Mouse (Mus musculus) cerebellum, adult 18-20 months (tissue): ENCODE results near the gene Mfsd2a.

ENCODE experiments used
- DNase-seq, 2 experiments: peaks; one replicate each; pipeline ENCODE4 v3.0.0; 2021

Gene Mfsd2a

DNA sequence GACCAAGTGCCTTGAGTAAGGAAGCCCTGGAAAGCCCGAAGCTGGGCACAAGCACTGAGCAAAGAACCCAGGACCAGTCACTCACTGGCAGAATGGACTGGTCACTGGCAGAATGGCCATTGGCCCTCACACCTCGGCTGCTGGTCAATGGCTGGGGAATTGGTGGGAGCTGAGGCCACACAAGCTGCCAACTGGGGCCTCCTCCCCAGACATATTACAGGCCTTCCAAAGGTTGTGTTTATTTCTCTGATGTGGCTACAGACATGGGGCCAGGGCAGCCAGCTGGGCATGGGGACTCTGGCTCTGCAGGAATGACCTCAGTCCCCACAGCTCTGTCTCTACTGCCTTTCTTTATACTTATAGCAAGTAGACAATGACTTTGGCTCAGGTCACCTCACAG lies 17.9 kb upstream of the Mfsd2a start:
- DNase-seq: no peak

DNA sequence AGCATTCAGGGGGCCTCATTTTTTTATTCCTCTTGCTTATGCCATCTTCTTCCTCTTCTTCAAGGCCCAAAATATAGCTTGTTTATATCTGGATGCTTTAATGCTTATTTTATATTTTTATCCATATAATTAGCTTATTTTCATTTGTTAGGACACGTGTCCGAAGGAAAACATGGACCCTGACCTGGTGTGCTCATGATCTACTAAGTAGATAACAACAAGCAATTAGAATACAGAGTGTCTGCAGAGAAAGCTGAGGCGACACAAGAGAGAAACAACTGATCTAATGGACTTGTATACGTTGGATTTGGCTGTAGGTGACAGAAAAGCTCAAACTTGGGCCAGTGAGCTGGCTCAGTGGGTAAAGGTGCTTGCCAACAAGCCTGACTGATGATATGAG lies 15.9 kb upstream of the Mfsd2a start:
- no peak for DNase-seq

DNA sequence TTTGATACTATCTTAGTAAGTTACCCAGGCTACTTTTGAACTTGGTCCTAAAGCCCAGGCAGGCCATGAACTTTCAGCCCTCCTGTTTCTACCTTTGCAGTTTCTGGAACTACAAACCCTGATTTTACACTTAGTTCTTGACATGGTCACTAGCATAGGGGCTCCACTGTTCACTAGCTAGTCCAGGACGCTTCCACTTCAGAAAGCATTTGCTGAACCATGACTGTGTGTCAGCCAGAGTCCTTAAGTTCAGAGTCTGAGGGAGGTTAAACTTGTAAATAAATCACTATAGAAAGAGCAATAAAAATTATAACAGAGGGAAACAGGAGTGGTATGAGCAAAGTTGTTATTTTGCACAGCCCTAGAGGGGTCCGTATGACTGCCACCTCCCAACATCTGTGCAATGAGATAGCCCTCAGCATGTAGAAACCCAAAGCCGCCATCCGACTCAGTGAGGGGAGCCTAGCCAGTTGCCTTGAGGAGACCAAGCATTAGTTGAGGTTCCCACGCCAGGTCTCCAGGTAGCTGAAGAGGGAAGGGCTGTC lies 14.1 kb upstream of the Mfsd2a start:
- no peak for DNase-seq

DNA sequence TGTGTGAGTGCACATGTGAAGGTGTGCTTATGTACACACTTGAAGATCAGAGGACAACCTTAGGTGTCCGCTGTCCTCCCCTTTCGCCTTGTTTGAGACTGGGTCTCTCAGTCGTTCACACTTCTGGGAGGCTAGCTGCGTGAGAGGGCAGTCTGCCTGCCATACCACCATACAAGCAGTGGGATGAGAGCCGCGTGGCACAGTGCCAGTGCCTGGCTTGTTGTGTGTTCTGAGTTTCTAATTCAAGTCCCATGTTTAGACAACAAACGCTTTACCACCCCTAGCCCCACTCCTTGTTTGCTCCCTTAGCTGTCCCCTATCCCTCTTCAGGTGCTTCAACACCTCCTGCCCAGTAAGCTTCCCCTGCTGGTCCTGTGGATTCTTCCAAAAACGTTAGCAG lies 11.1 kb upstream of the Mfsd2a start:
- DNase-seq: no peak

DNA sequence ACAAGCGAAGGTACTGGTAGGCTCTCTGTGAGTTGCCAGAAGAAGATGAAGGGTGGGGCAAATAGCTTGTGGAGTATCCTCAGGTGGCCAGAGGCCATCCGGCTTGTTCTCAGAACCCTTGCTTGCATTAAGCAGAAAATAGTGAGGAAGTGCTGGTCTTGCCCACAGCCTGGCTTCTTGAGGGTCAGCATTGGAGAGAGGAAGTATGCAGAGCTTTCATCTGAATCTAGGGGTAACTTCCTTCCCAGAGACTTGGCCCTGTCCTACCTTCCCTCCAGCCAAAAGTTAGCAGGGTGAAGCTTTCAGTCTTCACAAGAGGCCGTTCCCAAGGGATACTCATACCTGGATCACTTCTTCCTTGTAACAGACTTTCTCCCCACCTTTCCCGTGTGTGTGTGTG lies 10.7 kb upstream of the Mfsd2a start:
- DNase-seq: no peak

- DNase-seq: no peak
Measured at GRCm38 (mm10) chr4:122971191-122971590, 10.2 kb upstream of the Mfsd2a start.

DNA sequence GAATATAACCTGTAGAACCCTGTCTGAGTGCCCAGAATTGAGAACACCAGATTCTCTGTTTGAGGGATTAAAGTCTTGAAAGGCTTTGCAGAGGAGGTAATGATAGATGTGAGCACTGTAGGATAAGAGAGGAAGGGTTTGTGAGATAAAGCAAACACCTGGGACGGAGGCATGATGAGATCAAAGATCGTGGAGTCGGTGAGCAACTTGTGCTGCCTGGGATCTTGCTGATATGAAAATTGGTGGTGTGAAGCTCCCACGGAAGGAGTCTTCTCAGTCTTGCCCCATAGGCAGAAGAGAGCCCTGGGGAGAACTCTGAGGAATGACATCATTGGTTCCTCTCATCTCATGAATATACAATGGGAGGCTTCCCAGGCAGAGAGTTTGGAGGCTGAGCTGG lies 7.1 kb upstream of the Mfsd2a start:
- no peak for DNase-seq

DNA sequence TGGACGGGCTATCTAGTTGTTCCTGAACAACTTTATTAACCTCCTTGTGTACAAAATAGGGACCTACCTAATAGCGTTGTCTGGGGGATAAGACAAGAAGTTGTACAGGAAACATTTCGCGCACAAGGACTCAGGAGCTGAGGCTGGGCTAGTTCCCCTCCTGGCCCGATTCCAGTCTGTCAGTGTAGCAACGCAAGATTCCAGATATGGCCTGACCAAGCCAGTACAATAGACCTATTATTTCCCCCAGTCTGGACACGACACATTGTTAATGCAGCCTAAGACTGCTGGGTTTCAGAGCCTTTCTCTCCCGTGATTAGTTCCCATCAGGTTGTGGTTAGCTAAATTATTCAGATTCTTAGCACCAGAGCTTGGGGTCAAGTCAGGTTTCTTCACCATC lies 1.8 kb upstream of the Mfsd2a start:
- no peak for DNase-seq

GRCm38 (mm10) chr4:122961589-122961988 lies 601 bp upstream of the Mfsd2a start:
- DNase-seq: no peak

DNA sequence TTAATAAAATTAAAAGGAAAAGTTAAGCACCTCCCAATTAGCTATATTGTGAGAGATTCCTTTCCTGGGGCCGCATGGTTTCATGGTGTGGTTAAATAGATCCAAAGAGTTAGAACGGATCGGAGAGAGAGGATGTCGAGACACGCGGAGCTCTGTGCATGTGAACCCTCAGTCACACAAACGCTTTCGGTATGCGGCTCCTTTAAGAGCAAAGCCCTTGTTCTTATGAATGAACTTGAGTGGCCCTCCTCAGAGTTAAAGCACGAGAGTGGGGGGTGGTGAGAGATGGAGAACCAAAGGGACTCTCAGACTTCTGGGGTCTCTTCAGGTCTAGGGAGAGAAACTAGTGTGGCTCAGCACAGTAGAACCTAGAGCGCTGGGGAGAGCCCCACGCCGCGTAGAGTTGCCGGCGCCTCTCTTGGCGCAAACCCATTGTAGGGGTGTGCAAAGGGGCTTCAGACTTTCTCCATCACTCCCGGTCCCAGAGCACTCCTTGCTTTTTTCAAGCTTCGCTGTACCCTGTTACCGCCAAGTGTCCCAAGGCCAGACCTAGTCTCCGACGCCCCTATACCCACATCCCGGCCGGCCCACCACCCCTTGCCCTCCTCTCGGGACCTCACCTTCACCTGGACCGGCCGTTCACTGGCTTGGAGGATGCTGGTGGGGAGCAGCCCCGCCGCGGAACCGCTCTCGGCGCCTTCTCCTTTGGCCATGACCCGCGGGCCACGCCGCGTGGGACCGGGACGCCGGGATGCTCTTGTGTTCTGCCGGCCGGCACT lies 478 bp downstream of the Mfsd2a start:
- DNase-seq: peak in 1 of 2 experiments; percentile 12

DNA sequence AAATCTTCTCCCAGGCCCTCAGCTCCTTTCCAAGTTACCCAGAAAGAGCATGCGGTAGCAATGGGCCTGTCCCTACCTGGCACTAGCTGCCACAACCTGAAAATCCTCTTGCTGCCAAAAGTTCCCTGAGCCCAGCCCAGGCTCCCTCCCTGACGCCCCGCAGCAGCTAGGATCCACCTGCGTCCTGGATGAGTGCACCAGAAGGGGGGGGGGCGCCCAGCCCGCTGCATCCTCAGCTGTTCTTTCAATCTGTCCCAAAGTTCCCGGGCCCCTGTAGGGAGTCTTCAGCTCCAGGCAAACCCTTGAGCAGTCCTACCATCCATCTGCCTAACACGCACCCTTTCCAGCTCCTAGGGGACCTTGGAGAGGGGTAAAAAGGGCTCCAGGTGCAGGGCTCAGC lies 1.2 kb downstream of the Mfsd2a start:
- DNase-seq: no peak

DNA sequence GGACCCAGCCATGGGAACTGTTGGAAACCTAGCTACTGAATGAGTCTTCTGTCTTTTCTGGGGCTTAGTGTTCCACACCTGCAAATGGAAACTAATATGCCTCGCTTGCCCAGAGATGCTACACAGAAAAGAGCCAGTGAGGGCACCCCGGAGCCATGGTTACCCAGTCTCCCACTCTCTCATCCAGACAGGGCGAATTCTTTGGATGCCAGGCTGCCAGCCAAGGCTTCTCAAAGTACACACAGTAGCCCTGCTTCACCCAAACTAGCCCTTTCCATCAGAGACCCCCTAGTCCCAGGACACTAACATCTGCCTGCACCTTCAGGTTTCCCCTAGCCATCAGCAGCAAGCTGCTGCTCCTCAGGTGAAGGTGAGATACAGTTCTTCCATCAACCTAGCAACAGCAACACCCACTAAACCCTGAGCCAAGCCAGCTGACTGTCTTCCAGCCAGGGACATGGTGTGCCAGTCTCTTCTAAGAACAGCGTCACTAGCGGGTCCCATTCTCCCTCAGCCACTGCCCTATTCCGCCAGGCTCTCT lies 2.4 kb downstream of the Mfsd2a start:
- peak in 1 of 2 experiments; percentile 11 for DNase-seq

GRCm38 (mm10) chr4:122956301-122956700 lies 4.7 kb downstream of the Mfsd2a start:
- DNase-seq: no peak

- DNase-seq: peak; percentile 60 to 71
Measured at GRCm38 (mm10) chr4:122955412-122956136, 5.4 kb downstream of the Mfsd2a start.

- no peak for DNase-seq
Measured at GRCm38 (mm10) chr4:122954680-122955411, 6.1 kb downstream of the Mfsd2a start.

GRCm38 (mm10) chr4:122949096-122949495 lies 11.9 kb downstream of the Mfsd2a start:
- DNase-seq: no peak

DNA sequence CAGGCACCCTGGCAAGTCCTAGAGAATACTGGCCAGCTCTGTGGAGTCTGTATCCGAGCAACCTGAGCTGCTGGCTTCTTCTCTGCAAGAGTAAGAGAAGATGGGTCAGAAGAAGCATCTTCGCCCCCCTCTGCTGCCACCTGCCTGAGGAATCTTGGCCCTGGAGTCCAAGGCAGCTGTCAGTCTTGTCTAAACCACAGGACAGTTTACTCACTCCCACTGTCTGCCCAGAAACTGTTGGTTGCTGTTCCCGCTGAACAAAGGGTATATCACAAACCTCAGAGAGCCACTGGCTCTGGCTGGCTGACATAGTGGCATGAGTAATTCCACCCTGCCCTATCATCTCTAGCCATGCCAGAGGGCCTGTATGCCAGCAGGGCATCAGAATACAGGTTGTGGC lies 13.8 kb downstream of the Mfsd2a start:
- no peak for DNase-seq

GRCm38 (mm10) chr4:122944408-122944807 lies 16.6 kb downstream of the Mfsd2a start:
- DNase-seq: no peak

- DNase-seq: no peak
Measured at GRCm38 (mm10) chr4:122939048-122939796, 21.8 kb downstream of the Mfsd2a start.

- DNase-seq: no peak
Measured at GRCm38 (mm10) chr4:122937489-122937888, 23.5 kb downstream of the Mfsd2a start.

DNA sequence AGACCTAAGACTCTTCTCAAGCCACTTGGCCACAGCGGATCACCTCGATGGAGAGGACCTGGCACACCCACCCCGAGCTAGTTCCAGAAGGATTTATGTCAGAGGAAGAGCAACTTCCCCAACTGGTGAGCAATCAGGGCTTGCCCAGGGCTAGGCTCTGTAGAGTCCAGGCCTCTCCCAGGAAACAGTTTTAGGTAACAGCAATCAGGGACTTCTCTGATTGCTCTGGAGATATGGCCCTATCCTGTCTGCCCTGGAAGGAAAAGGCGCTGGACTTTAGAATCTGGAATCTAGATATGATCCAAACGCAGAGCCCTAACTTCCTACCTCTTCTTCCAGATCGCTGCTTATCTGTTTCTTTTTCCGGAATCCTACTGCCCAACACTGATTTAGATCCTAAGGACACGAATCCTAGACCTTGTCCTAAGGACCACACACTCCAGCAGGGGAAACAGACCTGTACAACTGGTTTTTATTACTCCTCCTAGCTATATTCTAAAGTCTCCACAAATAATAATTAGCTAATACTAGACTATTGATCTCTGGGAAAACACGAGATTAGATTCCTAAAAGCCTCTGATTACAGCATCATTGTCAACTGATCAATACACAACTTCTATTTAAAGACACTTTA lies 25.4 kb downstream of the Mfsd2a start:
- no peak for DNase-seq

GRCm38 (mm10) chr4:122933857-122934256 lies 27.1 kb downstream of the Mfsd2a start:
- no peak for DNase-seq
